Mouse (Mus musculus) T-helper 17 cell (primary cell): Measurements from ENCODE around the gene B3gnt8.

Experiments used
- in situ Hi-C, 2 experiments: fragments of 300-600 bp; cut with MboI, MseI; formaldehyde crosslinking; loops; 1 replicate in 1 of 2; 2 replicates in 1 of 2; pipeline ENCODE4 v1.15.1; 2025; ENCODE audit warnings: high pct_unique_total_duplicates in 2 of 2

The B3gnt8 gene

GRCm38 (mm10) chr7:25655601-25656428 lies 29.4 kb downstream of the B3gnt8 start:
- in situ Hi-C loops = loop anchor here (5.0 kb wide), 1 partner anchor 34 kb away; no protein-coding TSS in a partner anchor

GRCm38 (mm10) chr7:25657785-25658184 lies 31.3 kb downstream of the B3gnt8 start:
- in situ Hi-C loops = loop anchor here (5.0 kb wide), 1 partner anchor 35 kb away; no protein-coding TSS in a partner anchor

GRCm38 (mm10) chr7:25658657-25659472 lies 32.4 kb downstream of the B3gnt8 start, which contains the start of the genes Bckdha and Exosc5:
Gene Bckdha, minus strand, starts transcription at chr7:25658981.
Gene Exosc5, plus strand, starts transcription at chr7:25659164.
- in situ Hi-C loops = loop anchor here (5.0 kb wide), 1 partner anchor 37 kb away; no protein-coding TSS in a partner anchor

GRCm38 (mm10) chr7:25666381-25666780 lies 39.9 kb downstream of the B3gnt8 start:
- in situ Hi-C loops = no loop called here

GRCm38 (mm10) chr7:25669158-25669557 lies 42.7 kb downstream of the B3gnt8 start:
- in situ Hi-C loops = no loop called here

- in situ Hi-C loops = no loop called here
Observed at GRCm38 (mm10) chr7:25669631-25670030, 43.2 kb downstream of the B3gnt8 start.

GRCm38 (mm10) chr7:25670096-25670495 lies 43.6 kb downstream of the B3gnt8 start:
- in situ Hi-C loops = no loop called here

GRCm38 (mm10) chr7:25671686-25672085 lies 45.2 kb downstream of the B3gnt8 start:
- in situ Hi-C loops = no loop called here

GRCm38 (mm10) chr7:25672442-25672841 lies 46.0 kb downstream of the B3gnt8 start:
- in situ Hi-C loops = no loop called here

GRCm38 (mm10) chr7:25674297-25674696 lies 47.8 kb downstream of the B3gnt8 start:
- in situ Hi-C loops = no loop called here

GRCm38 (mm10) chr7:25674719-25675300 lies 48.4 kb downstream of the B3gnt8 start, which contains the start of gene Tmem91:
Gene Tmem91, minus strand, starts transcription at chr7:25675166.
- in situ Hi-C loops = loop anchor here in 1 of 2 experiments (25.0 kb wide), 1 partner anchor 1288 kb away; the partner anchor contains the start of gene Smg9

- in situ Hi-C loops = loop anchor here in 1 of 2 experiments (25.0 kb wide), 1 partner anchor 1288 kb away; the partner anchor contains the start of gene Smg9
Observed at GRCm38 (mm10) chr7:25675405-25675804, 49.0 kb downstream of the B3gnt8 start.

GRCm38 (mm10) chr7:25676085-25676781 lies 49.8 kb downstream of the B3gnt8 start:
- in situ Hi-C loops = loop anchor here in 1 of 2 experiments (25.0 kb wide), 1 partner anchor 1289 kb away; the partner anchor contains the start of gene Smg9

- in situ Hi-C loops = loop anchor here in 1 of 2 experiments (25.0 kb wide), 1 partner anchor 1290 kb away; the partner anchor contains the start of gene Smg9
Observed at GRCm38 (mm10) chr7:25677013-25677412, 50.6 kb downstream of the B3gnt8 start.

- in situ Hi-C loops = loop anchor here in 1 of 2 experiments (25.0 kb wide), 1 partner anchor 1293 kb away; the partner anchor contains the start of gene Smg9
Observed at GRCm38 (mm10) chr7:25679971-25680370, 53.5 kb downstream of the B3gnt8 start.

GRCm38 (mm10) chr7:25680514-25681258 lies 54.2 kb downstream of the B3gnt8 start, which contains the start of gene B9d2:
Gene B9d2, plus strand, starts transcription at chr7:25680780.
- in situ Hi-C loops = loop anchor here in 1 of 2 experiments (25.0 kb wide), 1 partner anchor 1293 kb away; the partner anchor contains the start of gene Smg9

- in situ Hi-C loops = loop anchor here in 1 of 2 experiments (25.0 kb wide), 1 partner anchor 1294 kb away; the partner anchor contains the start of gene Smg9
Observed at GRCm38 (mm10) chr7:25681341-25682231, 55.1 kb downstream of the B3gnt8 start.

- in situ Hi-C loops = loop anchor here in 1 of 2 experiments (25.0 kb wide), 1 partner anchor 1296 kb away; the partner anchor contains the start of gene Smg9
Observed at GRCm38 (mm10) chr7:25683474-25684180, 57.2 kb downstream of the B3gnt8 start.
